Mouse (Mus musculus): ENCODE results near the gene Zfp62.

- TF ChIP-seq CTCF (IDR thresholded peaks at IDR 0.05; ENCODE audit: extremely low read depth, insufficient read depth, low read length): no peak
- TF ChIP-seq POLR2A (IDR thresholded peaks at IDR 0.05; ENCODE audit: extremely low read depth, insufficient read depth, low read length): no peak
These were observed 4.4 kb downstream of the Zfp62 start for GRCm38 (mm10) chr11:49207495-49207894.
